Mouse (Mus musculus) adrenal gland, postnatal 10 days (tissue): ENCODE results near the gene Stt3b. TPM values are rescaled to one million over a fixed set of nuclear protein-coding genes. Genes with fewer than 3 reads are reported as not detected.

Experiments
- DNase-seq: peaks from one replicate; pipeline ENCODE4 v3.0.0; 2021; ENCODE audit warnings: mixed read lengths
- total RNA-seq, 2 experiments: library from RNA; stranded (reverse); gene quantifications; 2 replicates each; pipeline ENCODE4 v1.2.3; 2021

Gene Stt3b
- total RNA-seq, 2 experiments from 2014 or later, result 113 to 118 TPM

GRCm38 (mm10) chr9:115214572-115215571, 95.3 kb downstream of the Stt3b start:
- DNase-seq, result no peak

GRCm38 (mm10) chr9:115213755-115214264, 96.4 kb downstream of the Stt3b start:
- DNase-seq, result no peak

GRCm38 (mm10) chr9:115210535-115210934, 99.7 kb downstream of the Stt3b start:
- no peak for DNase-seq

- no peak for DNase-seq
Observed at GRCm38 (mm10) chr9:115209737-115210136, 100.5 kb downstream of the Stt3b start.

GRCm38 (mm10) chr9:115206219-115206618, 104.0 kb downstream of the Stt3b start:
- DNase-seq, result no peak

- DNase-seq, result no peak
Observed at GRCm38 (mm10) chr9:115205491-115205890, 104.7 kb downstream of the Stt3b start.

- no peak for DNase-seq
Observed at GRCm38 (mm10) chr9:115203136-115203535, 107.1 kb downstream of the Stt3b start.

- no peak for DNase-seq
Observed at GRCm38 (mm10) chr9:115201264-115201663, 109.0 kb downstream of the Stt3b start.

GRCm38 (mm10) chr9:115200166-115200862, 109.9 kb downstream of the Stt3b start:
- DNase-seq, result no peak

GRCm38 (mm10) chr9:115197082-115197481, 113.1 kb downstream of the Stt3b start:
- peak; percentile 50 for DNase-seq

GRCm38 (mm10) chr9:115192890-115193289, 117.3 kb downstream of the Stt3b start:
- DNase-seq, result no peak
